Mouse (Mus musculus) midbrain, embryonic 10.5 days (tissue): ENCODE measurements around the gene Pcsk5. TPM values are rescaled to one million over a fixed set of nuclear protein-coding genes. Genes with fewer than 3 reads are reported as not detected.

Source experiments
- DNase-seq: peaks from one replicate; pipeline ENCODE4 v3.0.0-alpha.2; 2017; ENCODE audit warnings: low spot score
- H3K27ac ChIP-seq: fragments of 300-500 bp; sonication (generic); replicated peaks from 2 replicates; pipeline ENCODE4 v1.5.1; 2016; ENCODE audit warnings: mild to moderate bottlenecking
- H3K27me3 ChIP-seq: fragments of 300-500 bp; sonication (generic); 2 replicates; pipeline ENCODE4 v1.6.1; 2016; ENCODE audit warnings: low read depth, mild to moderate bottlenecking; ENCODE audit not compliant: poor library complexity, severe bottlenecking
- H3K36me3 ChIP-seq: fragments of 300-500 bp; sonication (generic); 2 replicates; pipeline ENCODE4 v1.6.1; 2016; ENCODE audit warnings: mild to moderate bottlenecking, moderate library complexity
- H3K4me1 ChIP-seq: fragments of 300-500 bp; sonication (generic); 2 replicates; pipeline ENCODE4 v1.6.1; 2016
- H3K4me3 ChIP-seq: fragments of 300-500 bp; sonication (generic); 2 replicates; pipeline ENCODE4 v1.5.1; 2016; ENCODE audit warnings: mild to moderate bottlenecking, moderate library complexity
- H3K9me3 ChIP-seq: fragments of 300-500 bp; sonication (generic); replicated peaks from 2 replicates; pipeline ENCODE4 v1.6.1; 2016; ENCODE audit warnings: mild to moderate bottlenecking
- WGBS: fragments of 180-500 bp; shearing (Covaris S2); methylation state at CpG from one replicate; pipeline ENCODE4 v1.1.7; 2016; 5-methylcytosine and 5-hydroxymethylcytosine counted together
- polyA plus RNA-seq: library from polyadenylated mRNA; unstranded; fragments of >200 nt; fragmentation: Nextera tagmentation; extraction: Ambion mirVana; gene quantifications from 2 replicates; pipeline ENCODE4 v1.2.1, GENCODE M21; 2016

Gene Pcsk5
- polyA plus RNA-seq, 1 experiment from 2014 or later = 6.6 TPM

DNA sequence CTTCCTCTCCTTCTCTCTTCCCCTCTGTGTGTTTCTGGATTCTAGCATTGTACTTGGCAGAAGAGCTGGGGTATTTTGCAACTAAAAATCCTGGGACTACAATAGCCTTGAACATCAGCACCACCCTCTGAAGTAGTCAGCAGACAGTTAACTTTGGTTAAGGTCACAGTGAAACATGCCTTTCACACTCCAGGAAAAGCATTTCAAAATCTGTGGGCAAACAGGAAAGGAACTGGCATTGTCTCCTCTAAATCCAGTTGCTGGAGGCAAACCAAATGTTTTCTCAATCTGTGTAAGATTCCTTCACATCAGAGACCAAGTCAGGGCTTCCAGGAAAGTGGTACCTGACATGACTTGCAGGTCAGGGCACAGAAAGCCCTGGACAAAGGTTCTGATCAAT lies 74.7 kb downstream of the Pcsk5 start:
- DNase-seq = no peak
- no peaks in the 10 kb centered on the region for H3K36me3 ChIP-seq
- H3K9me3 ChIP-seq = no peaks in the 10 kb centered on the region
- H3K4me1 ChIP-seq = peaks cover 6% of the 10 kb centered on the region; the same call in 1 of the 2 replicates
- no peak overlapping the region for H3K27ac ChIP-seq
- H3K27me3 ChIP-seq = no peaks in the 10 kb centered on the region
- no peak overlapping the region for H3K4me3 ChIP-seq

DNA sequence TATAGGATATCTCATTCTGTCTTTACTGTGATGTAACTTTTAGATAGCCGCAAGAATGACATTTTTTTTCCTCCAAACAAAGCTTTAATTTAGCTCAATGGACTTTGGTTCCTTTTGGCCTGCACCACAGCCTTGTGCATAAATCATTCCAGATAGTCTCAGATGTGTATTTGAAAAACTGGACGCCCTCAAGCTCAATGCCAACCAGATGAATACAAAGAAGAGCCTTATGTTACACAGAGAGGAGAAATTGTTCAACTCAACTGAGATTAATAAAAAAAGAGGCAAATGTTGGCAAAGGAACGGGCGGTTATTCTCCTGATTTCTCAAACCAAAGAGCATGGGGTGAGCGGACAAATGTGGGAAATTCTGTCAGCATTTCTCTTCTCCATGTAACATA lies 75.8 kb downstream of the Pcsk5 start:
- H3K9me3 ChIP-seq = no peaks in the 10 kb centered on the region

DNA sequence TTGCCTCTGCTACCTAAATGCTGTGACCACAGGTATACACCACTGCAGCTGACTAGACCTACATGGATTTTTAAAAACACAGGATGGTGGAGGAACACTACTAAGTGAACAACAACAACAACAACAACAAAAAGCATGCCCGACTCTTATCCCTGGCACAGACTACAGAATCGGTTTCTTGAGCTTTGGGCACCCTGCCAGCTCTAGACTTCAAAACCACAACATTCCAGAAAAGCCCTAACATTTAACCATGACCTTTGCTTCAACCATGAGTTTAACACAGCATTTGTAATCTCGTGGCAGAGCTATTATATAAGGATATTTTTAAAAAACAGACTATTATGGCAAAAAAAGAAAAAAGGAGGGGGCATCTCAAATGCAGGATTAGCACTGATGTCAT lies 84.6 kb downstream of the Pcsk5 start:
- Histone ChIP-seq H3K4me1 (no peaks in the 10 kb centered on the region), H3K4me3 (no peak overlapping the region), H3K9me3 (no peaks in the 10 kb centered on the region), H3K27ac (no peak overlapping the region), H3K36me3 (no peaks in the 10 kb centered on the region), H3K27me3 (no peaks in the 10 kb centered on the region)
- WGBS = 90% methylated on average over 3 of the region's 3 CpGs
- DNase-seq = no peak

More for the DNA sequence above, 75.8 kb downstream of the Pcsk5 start:
- Histone ChIP-seq H3K36me3 (no peaks in the 10 kb centered on the region), H3K27ac (no peak overlapping the region), H3K4me3 (no peak overlapping the region), H3K4me1 (peaks cover 6% of the 10 kb centered on the region; the same call in 1 of the 2 replicates), H3K27me3 (no peaks in the 10 kb centered on the region)
- DNase-seq = no peak
- 87% methylated on average over 5 of the region's 5 CpGs for WGBS

DNA sequence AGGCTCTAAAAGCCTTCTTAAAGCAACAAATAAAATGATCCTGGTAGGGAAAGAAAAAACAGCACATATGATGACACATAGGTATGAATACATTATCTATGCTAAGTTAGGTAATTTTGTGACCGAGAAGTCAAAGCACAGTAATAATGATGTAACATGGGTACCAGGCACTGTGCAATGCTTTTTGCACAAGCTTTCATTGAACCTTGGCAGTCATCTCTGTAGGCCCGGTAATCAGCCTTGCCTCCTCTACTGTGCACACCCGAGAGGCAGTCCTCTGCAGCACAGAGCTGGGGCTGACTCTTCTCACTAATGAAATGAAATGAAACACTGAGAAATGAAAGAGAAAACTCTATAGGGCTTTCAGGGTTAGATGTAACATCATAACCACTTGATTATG lies 89.1 kb downstream of the Pcsk5 start:
- no peaks in the 10 kb centered on the region for H3K27me3 ChIP-seq

DNA sequence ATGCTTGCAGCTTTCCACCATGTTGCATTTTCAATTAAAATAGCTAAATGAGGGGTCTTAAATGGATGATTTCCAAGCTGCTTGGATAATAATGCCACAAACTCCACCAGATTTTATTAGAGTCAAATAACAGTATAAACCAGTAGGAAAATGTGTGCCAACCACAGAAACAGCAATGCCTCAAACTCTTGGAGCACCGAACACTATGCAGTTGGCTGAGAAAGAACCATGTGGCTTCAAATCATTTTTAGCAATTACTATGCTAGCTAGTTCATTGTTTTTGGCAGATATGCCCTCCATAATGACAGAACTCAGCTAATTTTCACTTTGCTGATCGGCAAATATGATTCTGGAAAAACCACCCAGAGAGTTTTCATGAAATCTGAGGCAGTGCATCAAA lies 92.1 kb downstream of the Pcsk5 start:
- H3K27me3 ChIP-seq = no peaks in the 10 kb centered on the region
- WGBS = 94% methylated on average over 2 of the region's 2 CpGs
- H3K4me3 ChIP-seq = no peak overlapping the region
- DNase-seq = no peak
- H3K9me3 ChIP-seq = no peaks in the 10 kb centered on the region
- H3K36me3 ChIP-seq = no peaks in the 10 kb centered on the region
- H3K27ac ChIP-seq = no peak overlapping the region
- no peaks in the 10 kb centered on the region for H3K4me1 ChIP-seq

More for the DNA sequence above, 89.1 kb downstream of the Pcsk5 start:
- H3K36me3 ChIP-seq = no peaks in the 10 kb centered on the region
- no peak overlapping the region for H3K4me3 ChIP-seq
- WGBS = 95% methylated on average over 3 of the region's 3 CpGs
- no peaks in the 10 kb centered on the region for H3K4me1 ChIP-seq
- H3K9me3 ChIP-seq = no peaks in the 10 kb centered on the region
- H3K27ac ChIP-seq = no peak overlapping the region
- no peak for DNase-seq

DNA sequence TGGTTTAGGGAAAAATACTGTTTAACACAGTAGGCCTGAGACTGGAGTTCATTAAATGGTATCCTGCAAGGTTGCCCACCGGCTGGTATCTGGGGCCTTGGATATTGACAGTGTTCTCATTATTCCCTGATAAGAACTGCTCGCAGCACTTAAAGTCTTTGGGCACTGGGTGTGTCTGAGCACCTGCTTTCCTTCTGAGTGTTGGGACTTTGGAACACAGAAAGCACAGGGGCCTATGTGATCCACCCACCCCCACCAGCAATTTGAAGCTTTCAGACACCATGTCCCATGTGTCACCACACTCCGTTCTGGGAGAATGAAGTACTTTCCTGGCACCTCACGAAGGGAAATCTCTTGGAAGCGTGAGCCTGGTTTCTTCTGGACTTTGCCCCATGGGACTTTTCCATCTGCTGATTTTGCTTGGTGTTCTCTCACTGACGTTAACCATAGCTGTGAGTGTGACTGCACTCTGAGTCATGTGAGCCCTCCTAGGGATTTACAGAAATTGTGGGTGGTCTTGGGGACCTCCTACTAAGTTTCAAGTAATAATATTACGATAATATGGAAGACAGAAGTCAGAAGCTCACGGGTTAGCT lies 92.9 kb downstream of the Pcsk5 start:
- no peaks in the 10 kb centered on the region for H3K4me1 ChIP-seq
- 90% methylated on average over 8 of the region's 8 CpGs for WGBS
- H3K27ac ChIP-seq = no peak overlapping the region
- no peaks in the 10 kb centered on the region for H3K36me3 ChIP-seq
- H3K4me3 ChIP-seq = no peak overlapping the region
- H3K9me3 ChIP-seq = no peaks in the 10 kb centered on the region
- H3K27me3 ChIP-seq = no peaks in the 10 kb centered on the region
- no peak for DNase-seq

DNA sequence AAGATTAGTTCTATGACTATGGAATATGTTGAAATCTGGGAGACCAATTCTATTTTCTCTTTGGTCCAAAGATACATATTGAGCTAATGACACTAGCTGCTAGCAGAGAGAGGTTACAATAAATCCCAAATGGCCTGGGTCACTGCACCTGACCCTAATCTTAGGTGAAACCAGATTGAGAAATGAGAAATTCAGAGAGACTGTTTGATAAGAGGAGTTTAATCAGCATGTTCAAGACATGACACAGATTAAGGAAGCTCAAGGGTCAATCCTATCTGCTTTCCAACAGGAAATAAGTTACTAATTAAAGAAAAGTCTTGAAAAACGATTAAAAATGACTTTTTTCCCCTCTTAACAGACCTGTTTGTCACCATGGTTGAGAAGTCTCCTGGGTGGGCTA lies 96.0 kb downstream of the Pcsk5 start:
- WGBS = 60% methylated on average over 1 of the region's 1 CpGs
- no peak for DNase-seq
- Histone ChIP-seq H3K27me3 (no peaks in the 10 kb centered on the region), H3K4me3 (no peak overlapping the region), H3K4me1 (no peaks in the 10 kb centered on the region), H3K27ac (no peak overlapping the region), H3K9me3 (no peaks in the 10 kb centered on the region), H3K36me3 (no peaks in the 10 kb centered on the region)

DNA sequence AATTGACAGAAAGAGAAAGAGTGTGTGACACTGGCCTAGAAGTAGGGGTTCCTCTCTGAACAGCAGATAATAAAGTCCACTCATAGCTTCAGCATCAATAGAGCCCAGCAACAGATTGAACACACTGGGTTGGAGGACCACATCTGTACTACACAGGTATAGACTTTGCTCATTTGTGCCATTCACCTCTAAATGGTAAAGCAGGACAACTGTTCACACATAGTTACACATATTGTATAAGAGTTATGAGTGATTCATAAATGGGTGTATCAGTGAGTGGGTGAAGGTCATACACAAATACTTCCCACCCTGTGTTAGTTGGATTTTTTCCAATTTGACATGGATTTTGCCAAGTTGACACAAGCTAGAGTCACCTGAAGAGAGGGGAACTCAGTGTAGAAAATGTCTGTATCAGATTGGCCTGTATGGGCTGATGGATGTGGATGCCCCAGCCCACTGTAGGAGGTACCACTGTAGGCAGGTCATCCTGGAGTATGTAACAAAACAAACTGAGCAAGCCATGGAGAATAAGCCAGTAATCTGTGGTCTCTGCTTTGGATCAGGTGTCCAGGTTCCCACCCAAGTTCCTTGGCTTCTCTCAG lies 104.7 kb downstream of the Pcsk5 start:
- no peak overlapping the region for H3K4me3 ChIP-seq
- no peak overlapping the region for H3K27ac ChIP-seq
- H3K27me3 ChIP-seq = no peaks in the 10 kb centered on the region
- H3K4me1 ChIP-seq = no peaks in the 10 kb centered on the region
- no peaks in the 10 kb centered on the region for H3K9me3 ChIP-seq
- H3K36me3 ChIP-seq = no peaks in the 10 kb centered on the region
- no peak for DNase-seq

DNA sequence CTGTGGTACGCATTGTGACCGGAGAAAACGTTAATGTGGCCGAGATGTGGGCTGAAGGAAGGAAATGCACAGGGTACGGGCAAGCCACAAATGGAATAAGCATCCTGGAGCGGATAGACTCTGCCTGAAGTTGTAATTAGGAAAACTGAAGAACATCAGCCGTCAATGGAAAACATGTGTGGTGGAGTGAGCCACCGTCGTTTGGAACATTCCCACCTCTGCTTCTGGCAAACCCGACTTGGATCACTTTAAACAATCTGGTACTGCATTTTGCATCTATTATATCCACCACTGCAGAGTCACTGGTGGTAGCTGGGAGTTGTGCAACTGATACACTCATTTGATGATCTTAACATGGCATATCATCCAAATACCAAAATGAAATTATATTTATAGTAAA lies 120.4 kb downstream of the Pcsk5 start:
- Histone ChIP-seq H3K36me3 (no peaks in the 10 kb centered on the region), H3K27me3 (no peaks in the 10 kb centered on the region), H3K27ac (no peak overlapping the region), H3K9me3 (no peaks in the 10 kb centered on the region), H3K4me3 (no peak overlapping the region), H3K4me1 (no peaks in the 10 kb centered on the region)
- no peak for DNase-seq
- WGBS = 82% methylated on average over 10 of the region's 10 CpGs

DNA sequence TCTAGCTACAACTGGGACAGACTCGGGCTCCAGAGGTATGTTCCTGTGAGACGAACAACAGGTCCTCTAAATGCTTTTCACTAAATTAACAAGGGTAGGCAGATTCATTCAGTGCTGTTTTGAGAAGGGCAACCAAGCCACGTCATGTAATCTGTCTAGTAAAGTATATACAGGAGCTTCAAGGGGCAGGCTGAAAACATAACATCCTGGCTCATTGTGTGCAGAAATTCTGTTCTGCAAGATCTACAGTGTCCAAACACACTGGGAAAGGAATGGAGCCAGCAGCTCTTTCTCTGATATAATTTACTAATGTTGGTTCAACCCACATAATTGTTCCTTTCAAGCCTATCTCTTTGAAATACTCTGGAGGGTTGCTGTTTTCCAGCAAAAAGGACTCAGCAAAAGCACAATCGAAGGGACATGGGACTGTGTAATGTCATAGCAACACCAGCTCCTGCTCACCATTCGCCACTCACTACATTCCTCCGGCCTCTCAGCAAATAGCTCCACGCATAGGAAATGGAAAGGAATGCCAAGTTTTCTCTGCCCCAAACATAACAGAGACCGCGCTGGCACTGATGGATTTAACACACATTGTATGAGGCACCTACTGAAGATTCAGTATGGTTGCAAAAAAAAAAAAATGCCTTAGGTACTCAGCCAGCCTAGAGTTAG lies 122.0 kb downstream of the Pcsk5 start:
- Histone ChIP-seq H3K27ac (no peak overlapping the region), H3K4me1 (no peaks in the 10 kb centered on the region), H3K36me3 (no peaks in the 10 kb centered on the region), H3K9me3 (no peaks in the 10 kb centered on the region), H3K27me3 (no peaks in the 10 kb centered on the region), H3K4me3 (no peak overlapping the region)
- no peak for DNase-seq
- 87% methylated on average over 9 of the region's 9 CpGs for WGBS

DNA sequence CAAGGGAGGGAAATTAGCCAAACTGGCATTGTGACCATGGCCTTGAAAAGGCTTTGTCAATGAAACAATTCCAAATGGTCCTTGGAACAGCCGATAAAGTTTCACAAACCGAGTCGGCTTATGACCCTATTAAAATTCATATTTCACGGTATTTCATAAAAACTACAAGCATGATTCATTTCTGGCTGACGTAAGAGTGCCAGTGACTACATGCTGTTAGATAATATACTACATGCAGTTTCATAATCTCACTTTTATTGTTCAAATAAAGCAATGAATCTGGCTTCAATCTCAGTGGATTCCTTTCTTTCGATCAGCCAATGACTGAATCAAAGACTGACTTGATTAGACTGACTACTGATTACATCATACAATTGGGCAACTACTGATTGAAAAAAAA lies 145.8 kb downstream of the Pcsk5 start:
- WGBS = 94% methylated on average over 6 of the region's 6 CpGs
- DNase-seq = no peak
- Histone ChIP-seq H3K27ac (no peak overlapping the region), H3K9me3 (no peaks in the 10 kb centered on the region), H3K4me3 (no peak overlapping the region), H3K4me1 (no peaks in the 10 kb centered on the region), H3K27me3 (no peaks in the 10 kb centered on the region), H3K36me3 (no peaks in the 10 kb centered on the region)

DNA sequence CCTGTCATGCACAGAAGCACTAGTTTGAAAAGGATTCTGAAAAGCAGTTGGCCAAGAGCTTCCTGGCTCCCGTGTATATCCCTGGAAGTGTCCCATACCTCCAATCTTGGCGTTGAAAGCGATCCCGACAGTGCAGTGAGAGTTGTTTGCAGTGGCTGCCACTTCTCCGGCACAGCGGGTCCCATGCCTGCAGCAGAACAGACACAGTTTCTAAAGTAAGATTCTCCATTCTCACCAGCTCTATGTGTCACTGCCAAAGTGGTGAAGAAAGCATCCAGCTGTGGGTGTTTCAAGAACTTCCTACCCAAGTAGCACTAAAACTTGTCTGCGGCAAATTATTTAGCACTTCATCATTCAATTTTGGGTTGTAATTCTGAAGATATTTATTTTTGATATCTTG lies 159.1 kb downstream of the Pcsk5 start:
- Histone ChIP-seq H3K4me3 (no peak overlapping the region), H3K36me3 (no peaks in the 10 kb centered on the region), H3K4me1 (no peaks in the 10 kb centered on the region), H3K9me3 (no peaks in the 10 kb centered on the region), H3K27me3 (no peaks in the 10 kb centered on the region), H3K27ac (no peak overlapping the region)
- WGBS = 86% methylated on average over 7 of the region's 7 CpGs
- no peak for DNase-seq

DNA sequence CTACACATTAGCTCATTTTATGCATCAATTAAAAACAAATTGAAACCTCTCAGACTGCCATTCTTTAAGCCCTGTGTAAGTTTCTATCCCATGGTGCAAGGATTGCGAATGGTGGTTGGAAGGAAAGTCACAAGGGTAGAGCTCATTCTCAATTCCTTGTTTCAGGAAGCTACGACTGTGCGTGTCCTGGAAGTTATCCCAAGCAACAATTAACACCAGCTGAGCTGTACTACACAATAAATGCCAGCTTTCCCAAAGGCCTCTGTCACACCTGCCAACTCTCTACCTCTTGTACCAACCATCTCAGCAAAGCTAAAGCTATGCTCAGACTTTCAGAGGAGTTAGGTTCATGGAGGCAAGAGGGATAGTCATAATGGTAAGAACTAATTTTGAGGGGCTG lies 174.8 kb downstream of the Pcsk5 start:
- Histone ChIP-seq H3K27ac (no peak overlapping the region), H3K36me3 (no peaks in the 10 kb centered on the region), H3K9me3 (no peaks in the 10 kb centered on the region), H3K4me1 (no peaks in the 10 kb centered on the region), H3K4me3 (no peak overlapping the region), H3K27me3 (no peaks in the 10 kb centered on the region)
- DNase-seq = no peak
- 91% methylated on average over 3 of the region's 3 CpGs for WGBS
